Mouse (Mus musculus): ENCODE data around the gene Pif1. TPM values are rescaled to one million over a fixed set of nuclear protein-coding genes. Genes with fewer than 3 reads are reported as not detected.
A peak's percentile ranks its signal among the peaks of the same experiment; 100 is the strongest.

Pif1 gene
- polyA plus RNA-seq, 1 experiment, result 0.11 TPM

DNA sequence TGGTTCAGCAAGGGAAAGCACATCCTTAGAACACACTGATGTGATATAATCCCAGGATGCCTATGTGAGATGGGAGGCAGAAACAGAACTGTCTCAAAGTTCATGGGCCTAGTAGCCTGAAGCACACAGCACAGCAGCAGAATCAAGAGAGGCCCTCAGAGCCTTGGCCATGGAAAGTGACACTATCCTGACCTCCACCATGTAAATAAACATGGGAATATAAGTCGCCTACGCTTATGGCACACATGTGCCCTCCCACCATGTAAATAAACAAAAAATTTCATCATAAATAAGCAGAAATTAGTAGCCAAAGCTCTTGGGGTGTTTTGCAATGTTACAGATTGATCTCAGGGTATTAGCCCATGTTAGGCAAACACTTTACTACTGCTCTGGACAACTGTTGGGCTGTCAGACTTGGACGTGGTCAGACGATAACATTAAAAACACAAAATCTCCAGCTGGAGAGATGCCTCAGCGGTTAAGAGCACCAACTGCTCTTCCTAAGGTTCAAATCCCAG, 25.1 kb downstream of the Pif1 start:
- Histone ChIP-seq H3K4me1 (ENCODE audit: control insufficient read depth, insufficient read depth, low read length) (no peaks in the 10 kb centered on the region; the same call in 1 of the 2 replicates), H3K4me3 (ENCODE audit: insufficient read depth, low read depth, low read length) (no peak overlapping the region), H3K27ac (ENCODE audit: insufficient read depth, low read depth, low read length) (no peak overlapping the region), H3K36me3 (ENCODE audit: control insufficient read depth, insufficient read depth, low read length) (no peaks in the 10 kb centered on the region), H3K27me3 (replicated peaks; ENCODE audit: control insufficient read depth, insufficient read depth, low read length) (no peaks in the 10 kb centered on the region)
- 85% methylated on average over 5 of the region's 5 CpGs for WGBS
- TF ChIP-seq POLR2A (IDR thresholded peaks at IDR 0.05; ENCODE audit: low read depth, low read length), result no peak
- no peak for TF ChIP-seq CTCF (conservative IDR thresholded peaks at IDR 0.05; ENCODE audit: insufficient read depth, insufficient read length, low read depth, low read length)
- no peak for DNase-seq

DNA sequence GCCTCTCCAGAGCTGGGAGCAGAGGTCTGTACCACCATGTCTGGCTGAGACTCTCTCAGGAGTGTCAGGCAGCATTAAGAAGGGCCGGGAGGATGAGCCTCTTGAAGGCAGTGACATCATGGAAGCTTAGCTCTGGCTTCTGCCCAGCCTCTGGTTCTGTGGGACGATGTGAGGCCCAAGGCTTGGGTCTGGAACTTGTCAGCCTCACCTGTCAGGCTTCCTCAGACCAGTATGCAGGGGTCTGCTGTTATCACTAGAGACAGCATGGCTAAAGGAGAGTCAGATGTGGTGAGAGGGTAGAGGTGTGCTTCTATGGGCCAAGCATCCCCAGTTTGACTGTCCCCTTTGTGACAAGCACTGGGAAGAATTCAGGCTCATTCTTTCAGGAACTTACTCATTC, 26.1 kb downstream of the Pif1 start:
- H3K27me3 ChIP-seq (replicated peaks; ENCODE audit: control insufficient read depth, insufficient read depth, low read length), result no peaks in the 10 kb centered on the region
- no peaks in the 10 kb centered on the region; the same call in 1 of the 2 replicates for H3K4me1 ChIP-seq (ENCODE audit: control insufficient read depth, insufficient read depth, low read length)
- no peak for TF ChIP-seq CTCF (conservative IDR thresholded peaks at IDR 0.05; ENCODE audit: insufficient read depth, insufficient read length, low read depth, low read length)
- no peak for TF ChIP-seq POLR2A (IDR thresholded peaks at IDR 0.05; ENCODE audit: low read depth, low read length)
- no peaks in the 10 kb centered on the region for H3K36me3 ChIP-seq (ENCODE audit: control insufficient read depth, insufficient read depth, low read length)
- 70% methylated on average over 2 of the region's 2 CpGs for WGBS
- no peak overlapping the region for H3K4me3 ChIP-seq (ENCODE audit: insufficient read depth, low read depth, low read length)
- DNase-seq, result no peak
- no peak overlapping the region for H3K27ac ChIP-seq (ENCODE audit: insufficient read depth, low read depth, low read length)

DNA sequence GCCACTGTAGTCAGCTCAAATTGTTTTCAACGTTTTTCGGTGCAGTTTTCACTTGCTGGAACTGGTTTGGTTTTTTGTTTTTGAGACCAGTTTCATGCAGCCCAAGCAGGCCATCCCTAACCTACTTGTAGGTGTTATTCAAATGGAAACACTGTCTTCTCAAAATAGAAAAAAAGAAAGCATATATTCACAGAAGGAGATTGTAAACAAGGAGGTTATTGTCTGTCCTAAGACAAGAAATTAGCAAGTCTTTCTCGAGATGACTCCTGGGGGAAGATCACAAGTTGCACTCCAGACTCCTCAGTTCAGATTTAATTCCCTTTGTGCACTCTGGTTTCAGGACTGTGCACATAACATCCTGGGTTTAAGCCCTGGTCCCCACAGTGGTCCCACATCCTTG, 32.4 kb downstream of the Pif1 start:
- Histone ChIP-seq H3K36me3 (ENCODE audit: control insufficient read depth, insufficient read depth, low read length) (no peaks in the 10 kb centered on the region), H3K27me3 (replicated peaks; ENCODE audit: control insufficient read depth, insufficient read depth, low read length) (no peaks in the 10 kb centered on the region), H3K4me3 (ENCODE audit: insufficient read depth, low read depth, low read length) (no peak overlapping the region), H3K27ac (ENCODE audit: insufficient read depth, low read depth, low read length) (no peak overlapping the region), H3K4me1 (ENCODE audit: control insufficient read depth, insufficient read depth, low read length) (peaks cover 17% of the 10 kb centered on the region; the same call in 1 of the 2 replicates)
- no peak for TF ChIP-seq POLR2A (IDR thresholded peaks at IDR 0.05; ENCODE audit: low read depth, low read length)
- TF ChIP-seq CTCF (conservative IDR thresholded peaks at IDR 0.05; ENCODE audit: insufficient read depth, insufficient read length, low read depth, low read length), result no peak
- no peak for DNase-seq
- 70% methylated on average over 3 of the region's 3 CpGs for WGBS

DNA sequence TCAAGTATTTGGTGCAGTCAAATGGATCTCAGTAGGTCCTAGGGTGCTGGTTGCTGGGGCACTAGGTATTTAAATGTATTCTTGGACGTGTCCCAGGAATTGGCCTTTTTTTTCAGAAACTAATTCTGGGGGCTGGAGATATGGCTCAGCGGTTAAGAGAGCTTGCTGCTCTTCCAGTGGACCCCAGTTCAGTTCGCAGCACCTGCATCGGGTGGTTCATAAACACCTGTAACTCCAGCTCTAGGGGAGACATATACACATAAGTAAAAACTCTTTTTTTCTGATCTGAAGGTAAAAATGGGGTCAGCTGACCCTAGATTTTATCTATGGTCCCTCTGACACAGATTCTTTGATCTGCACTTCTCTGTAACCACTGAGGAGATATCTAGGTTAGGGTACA, 34.2 kb downstream of the Pif1 start:
- Histone ChIP-seq H3K36me3 (ENCODE audit: control insufficient read depth, insufficient read depth, low read length) (no peaks in the 10 kb centered on the region), H3K4me1 (ENCODE audit: control insufficient read depth, insufficient read depth, low read length) (peaks cover 17% of the 10 kb centered on the region; the same call in 1 of the 2 replicates), H3K4me3 (ENCODE audit: insufficient read depth, low read depth, low read length) (no peak overlapping the region), H3K27ac (ENCODE audit: insufficient read depth, low read depth, low read length) (peak overlapping the region; percentile 55), H3K27me3 (replicated peaks; ENCODE audit: control insufficient read depth, insufficient read depth, low read length) (no peaks in the 10 kb centered on the region)
- TF ChIP-seq CTCF (conservative IDR thresholded peaks at IDR 0.05; ENCODE audit: insufficient read depth, insufficient read length, low read depth, low read length) (no peak), POLR2A (IDR thresholded peaks at IDR 0.05; ENCODE audit: low read depth, low read length) (no peak)
- WGBS, result 89% methylated on average over 4 of the region's 4 CpGs
- DNase-seq, result no peak

DNA sequence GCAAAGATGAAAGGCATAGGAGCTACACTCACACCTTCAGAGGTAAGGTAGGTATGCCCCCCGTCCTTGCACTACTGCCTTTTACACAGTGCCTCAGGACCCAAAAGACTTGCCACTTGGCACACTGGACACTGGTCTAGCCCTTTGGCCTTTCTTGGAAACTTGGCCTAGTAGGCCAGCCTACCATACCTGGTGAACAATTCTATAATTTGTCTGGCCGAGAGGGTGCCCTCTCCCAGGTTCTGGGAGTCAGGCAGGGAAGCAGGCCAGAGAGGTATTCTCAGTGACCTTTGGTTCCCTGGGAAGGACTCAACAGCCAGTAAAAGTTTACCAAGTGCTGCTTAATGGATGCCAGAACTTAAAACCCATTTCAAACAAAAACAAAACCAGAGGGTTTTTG, 34.7 kb downstream of the Pif1 start:
- H3K27ac ChIP-seq (ENCODE audit: insufficient read depth, low read depth, low read length), result peak overlapping the region; percentile 55
- H3K36me3 ChIP-seq (ENCODE audit: control insufficient read depth, insufficient read depth, low read length), result no peaks in the 10 kb centered on the region
- no peak for TF ChIP-seq POLR2A (IDR thresholded peaks at IDR 0.05; ENCODE audit: low read depth, low read length)
- TF ChIP-seq CTCF (conservative IDR thresholded peaks at IDR 0.05; ENCODE audit: insufficient read depth, insufficient read length, low read depth, low read length), result no peak
- H3K4me3 ChIP-seq (ENCODE audit: insufficient read depth, low read depth, low read length), result no peak overlapping the region
- WGBS, result 57% methylated on average over 2 of the region's 2 CpGs
- H3K27me3 ChIP-seq (replicated peaks; ENCODE audit: control insufficient read depth, insufficient read depth, low read length), result no peaks in the 10 kb centered on the region
- DNase-seq, result peak; percentile 95
- peaks cover 17% of the 10 kb centered on the region; the same call in 1 of the 2 replicates for H3K4me1 ChIP-seq (ENCODE audit: control insufficient read depth, insufficient read depth, low read length)

DNA sequence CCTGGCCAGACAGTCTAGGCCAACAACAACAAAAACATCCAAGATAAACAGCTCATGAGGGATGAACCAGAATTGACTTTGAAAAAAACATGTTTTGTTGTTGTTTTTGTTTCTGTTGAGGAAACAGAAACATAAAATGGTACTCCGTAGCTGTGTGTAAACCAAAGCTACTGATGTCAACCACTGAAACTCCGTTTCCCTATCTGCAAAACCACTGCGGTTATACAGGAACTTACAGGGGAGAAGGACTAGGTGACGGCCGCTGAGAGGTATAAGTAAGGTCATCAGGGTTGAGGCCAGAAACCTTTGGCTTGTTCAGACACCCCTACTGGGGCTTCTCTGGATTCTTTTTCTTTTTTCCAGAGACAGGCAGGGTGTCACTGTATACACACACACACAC, 35.9 kb downstream of the Pif1 start:
- peak overlapping the region; percentile 24; the same call in 1 of the 2 replicates for H3K27ac ChIP-seq (ENCODE audit: insufficient read depth, low read depth, low read length)
- WGBS, result 69% methylated on average over 5 of the region's 5 CpGs
- no peaks in the 10 kb centered on the region for H3K36me3 ChIP-seq (ENCODE audit: control insufficient read depth, insufficient read depth, low read length)
- TF ChIP-seq POLR2A (IDR thresholded peaks at IDR 0.05; ENCODE audit: low read depth, low read length) (no peak), CTCF (conservative IDR thresholded peaks at IDR 0.05; ENCODE audit: insufficient read depth, insufficient read length, low read depth, low read length) (no peak)
- no peaks in the 10 kb centered on the region for H3K27me3 ChIP-seq (replicated peaks; ENCODE audit: control insufficient read depth, insufficient read depth, low read length)
- peaks cover 17% of the 10 kb centered on the region; the same call in 1 of the 2 replicates for H3K4me1 ChIP-seq (ENCODE audit: control insufficient read depth, insufficient read depth, low read length)
- DNase-seq, result no peak
- H3K4me3 ChIP-seq (ENCODE audit: insufficient read depth, low read depth, low read length), result no peak overlapping the region

DNA sequence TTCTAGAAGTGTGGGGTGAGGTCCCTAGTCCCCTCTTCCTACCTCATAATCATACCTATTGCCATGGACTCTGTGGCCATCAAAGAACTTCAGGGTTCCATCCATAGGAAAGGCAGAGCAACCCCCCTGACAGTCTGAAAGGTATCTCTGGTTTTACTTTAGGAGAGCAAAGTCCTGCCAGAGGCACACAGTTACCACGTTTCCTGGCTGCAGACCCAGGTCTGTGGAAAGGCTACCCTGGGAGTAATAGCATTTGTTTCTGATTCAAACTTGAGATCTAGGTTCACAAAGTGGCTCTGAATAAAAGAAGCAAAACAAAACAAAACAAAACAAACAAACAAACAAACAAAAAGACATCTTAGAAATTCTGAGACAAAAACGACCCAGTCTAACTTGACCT, 37.3 kb downstream of the Pif1 start:
- H3K27ac ChIP-seq (ENCODE audit: insufficient read depth, low read depth, low read length), result no peak overlapping the region
- H3K36me3 ChIP-seq (ENCODE audit: control insufficient read depth, insufficient read depth, low read length), result no peaks in the 10 kb centered on the region
- DNase-seq, result peak; percentile 51
- no peak overlapping the region for H3K4me3 ChIP-seq (ENCODE audit: insufficient read depth, low read depth, low read length)
- H3K27me3 ChIP-seq (replicated peaks; ENCODE audit: control insufficient read depth, insufficient read depth, low read length), result no peaks in the 10 kb centered on the region
- peaks cover 21% of the 10 kb centered on the region; the same call in 1 of the 2 replicates for H3K4me1 ChIP-seq (ENCODE audit: control insufficient read depth, insufficient read depth, low read length)
- 68% methylated on average over 2 of the region's 2 CpGs for WGBS
- TF ChIP-seq CTCF (conservative IDR thresholded peaks at IDR 0.05; ENCODE audit: insufficient read depth, insufficient read length, low read depth, low read length) (no peak), POLR2A (IDR thresholded peaks at IDR 0.05; ENCODE audit: low read depth, low read length) (no peak)
